Mouse (Mus musculus) heart, embryonic 16.5 days (tissue): ENCODE data around the gene Rasal1. TPM values are rescaled to one million over a fixed set of nuclear protein-coding genes. Genes with fewer than 3 reads are reported as not detected.
A peak's percentile ranks its signal among the peaks of the same experiment; 100 is the strongest.

Source experiments
- ATAC-seq: fragments of 200-750 bp; cut with Nextera tagmentation; replicated peaks from 2 replicates; pipeline ENCODE4 v1.8.0; 2017; ENCODE audit warnings: moderate number of reproducible peaks; ENCODE audit not compliant: insufficient read depth, low FRiP score; ENCODE audit errors: extremely low read depth
- H3K27ac ChIP-seq: fragments of 300-500 bp; sonication (generic); 2 replicates; pipeline ENCODE4 v1.5.1; 2014; ENCODE audit warnings: mild to moderate bottlenecking, low read length, control low read depth, moderate library complexity
- H3K27me3 ChIP-seq: fragments of 300-500 bp; sonication (generic); 2 replicates; pipeline ENCODE4 v1.6.1; 2014; ENCODE audit warnings: low read length, mixed read lengths; ENCODE audit not compliant: control insufficient read depth, insufficient read depth
- H3K36me3 ChIP-seq: fragments of 300-500 bp; sonication (generic); 2 replicates; pipeline ENCODE4 v1.6.1; 2014; ENCODE audit not compliant: control insufficient read depth, insufficient read depth
- H3K4me1 ChIP-seq: fragments of 300-500 bp; sonication (generic); 2 replicates; pipeline ENCODE4 v1.6.1; 2014; ENCODE audit warnings: low read length, mixed read lengths; ENCODE audit not compliant: control insufficient read depth, insufficient read depth
- H3K4me2 ChIP-seq: fragments of 300-500 bp; sonication (generic); 2 replicates; pipeline ENCODE4 v1.6.1; 2014; ENCODE audit warnings: low read depth, mild to moderate bottlenecking, control low read depth, low read length
- H3K4me3 ChIP-seq: fragments of 300-500 bp; sonication (generic); 2 replicates; pipeline ENCODE4 v1.5.1; 2014; ENCODE audit warnings: mild to moderate bottlenecking, control low read depth, low read length
- H3K9ac ChIP-seq: fragments of 300-500 bp; sonication (generic); 2 replicates; pipeline ENCODE4 v1.6.1; 2014; ENCODE audit warnings: low read length, control low read depth
- H3K9me3 ChIP-seq: fragments of 300-500 bp; sonication (generic); replicated peaks from 2 replicates; pipeline ENCODE4 v1.6.1; 2016; ENCODE audit warnings: low read length; ENCODE audit not compliant: control insufficient read depth
- WGBS: fragments of 180-500 bp; shearing (Covaris S2); extraction: QIAGEN DNeasy Blood & Tissue Kit; methylation state at CpG from one replicate; pipeline ENCODE4 v1.1.7; 2014; 5-methylcytosine and 5-hydroxymethylcytosine counted together
- polyA plus RNA-seq: library from polyadenylated mRNA; unstranded; fragments of >200 nt; fragmentation: Nextera tagmentation; extraction: Ambion mirVana; gene quantifications from 2 replicates; pipeline ENCODE4 v1.2.1, GENCODE M21; 2015

Gene Rasal1
- polyA plus RNA-seq, 1 experiment from 2014 or later: 0.74 TPM

DNA sequence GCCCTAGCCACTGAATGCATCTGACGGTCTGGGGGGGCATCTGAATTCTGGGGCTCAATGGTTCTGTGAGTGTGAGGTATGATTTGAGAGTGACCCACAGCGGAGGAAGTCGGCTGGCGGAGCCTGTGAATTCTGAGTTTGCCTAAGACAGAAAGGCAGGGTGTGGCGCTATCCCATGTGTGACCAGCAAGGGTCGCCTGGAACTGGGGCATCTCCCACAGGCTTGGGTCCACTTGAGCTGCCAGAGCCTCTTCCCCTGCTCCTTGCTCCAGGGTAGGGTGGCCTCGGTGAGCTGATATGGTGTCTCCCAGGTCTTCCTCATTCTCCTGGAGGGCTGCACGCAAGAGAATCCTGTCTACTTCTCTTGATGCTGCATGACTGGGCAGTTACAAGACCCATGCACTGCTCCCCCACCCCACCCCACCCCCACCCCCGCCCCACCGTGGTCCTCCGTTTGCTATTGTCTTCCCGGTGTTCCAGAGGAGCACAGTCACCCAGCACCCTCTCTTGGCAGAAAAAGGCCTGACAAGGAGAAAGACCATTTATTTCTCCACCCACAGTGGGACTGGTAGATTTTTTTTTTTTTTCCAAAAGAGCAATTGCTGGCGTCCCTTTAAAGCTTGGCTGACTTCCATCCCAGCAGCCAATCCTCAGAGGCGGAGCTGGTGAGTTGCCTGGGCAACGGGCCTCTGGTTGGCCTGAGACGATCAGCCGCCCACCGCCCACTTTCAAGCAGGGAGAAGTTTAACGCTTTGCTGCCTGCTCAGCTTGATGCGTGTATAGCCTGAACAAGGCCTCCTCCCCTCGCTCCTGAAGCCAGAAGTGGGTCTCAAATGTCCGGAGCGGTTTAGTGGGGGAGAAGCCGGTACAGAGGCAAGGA, 31.3 kb downstream of the Rasal1 start:
- H3K9ac ChIP-seq: peak overlapping the region; percentile 40; the same call in 1 of the 2 replicates
- WGBS: 4% methylated on average over 24 of the region's 24 CpGs
- H3K4me3 ChIP-seq: peak overlapping the region; percentile 43
- H3K27me3 ChIP-seq: peaks cover 35% of the 10 kb centered on the region
- no peaks in the 10 kb centered on the region for H3K36me3 ChIP-seq
- H3K4me2 ChIP-seq: peak overlapping the region; percentile 70
- no peaks in the 10 kb centered on the region for H3K9me3 ChIP-seq
- ATAC-seq: peak; percentile 77
- no peak overlapping the region for H3K27ac ChIP-seq
- 0 out of 2 replicates have a peak, but pooled peaks cover 3% of the 10 kb centered on the region for H3K4me1 ChIP-seq

- WGBS: 81% methylated on average over 18 of the region's 18 CpGs
- ATAC-seq: no peak
- Histone ChIP-seq H3K36me3 (no peaks in the 10 kb centered on the region), H3K27me3 (peaks cover 30% of the 10 kb centered on the region), H3K9me3 (no peaks in the 10 kb centered on the region), H3K27ac (no peak overlapping the region), H3K4me1 (0 out of 2 replicates have a peak, but pooled peaks cover 3% of the 10 kb centered on the region), H3K4me3 (no peak overlapping the region), H3K4me2 (no peak overlapping the region), H3K9ac (no peak overlapping the region)
These were observed 32.3 kb downstream of the Rasal1 start for GRCm38 (mm10) chr5:120680918-120681317.

- H3K4me1 ChIP-seq: 0 out of 2 replicates have a peak, but pooled peaks cover 3% of the 10 kb centered on the region
- H3K4me2 ChIP-seq: peak overlapping the region; percentile 10; the same call in 1 of the 2 replicates
- ATAC-seq: no peak
- 10% methylated on average over 24 of the region's 24 CpGs for WGBS
- H3K27ac ChIP-seq: no peak overlapping the region
- H3K9ac ChIP-seq: no peak overlapping the region
- H3K36me3 ChIP-seq: no peaks in the 10 kb centered on the region
- H3K27me3 ChIP-seq: peaks cover 30% of the 10 kb centered on the region
- no peaks in the 10 kb centered on the region for H3K9me3 ChIP-seq
- peak overlapping the region; percentile 25 for H3K4me3 ChIP-seq
These were observed 34.6 kb downstream of the Rasal1 start for GRCm38 (mm10) chr5:120682982-120683771.

- Histone ChIP-seq H3K9ac (no peak overlapping the region), H3K9me3 (no peaks in the 10 kb centered on the region), H3K27ac (no peak overlapping the region), H3K4me1 (no peaks in the 10 kb centered on the region), H3K4me2 (no peak overlapping the region), H3K27me3 (peaks cover 32% of the 10 kb centered on the region), H3K4me3 (no peak overlapping the region), H3K36me3 (no peaks in the 10 kb centered on the region)
- no peak for ATAC-seq
- WGBS: 57% methylated on average over 8 of the region's 8 CpGs
These were observed 37.1 kb downstream of the Rasal1 start for GRCm38 (mm10) chr5:120685678-120686077.

- Histone ChIP-seq H3K36me3 (no peaks in the 10 kb centered on the region), H3K27ac (no peak overlapping the region), H3K4me2 (no peak overlapping the region), H3K4me1 (no peaks in the 10 kb centered on the region), H3K9ac (no peak overlapping the region), H3K27me3 (peaks cover 32% of the 10 kb centered on the region), H3K9me3 (no peaks in the 10 kb centered on the region), H3K4me3 (no peak overlapping the region)
- 55% methylated on average over 6 of the region's 6 CpGs for WGBS
- ATAC-seq: no peak
These were observed 38.3 kb downstream of the Rasal1 start for GRCm38 (mm10) chr5:120686749-120687483.

DNA sequence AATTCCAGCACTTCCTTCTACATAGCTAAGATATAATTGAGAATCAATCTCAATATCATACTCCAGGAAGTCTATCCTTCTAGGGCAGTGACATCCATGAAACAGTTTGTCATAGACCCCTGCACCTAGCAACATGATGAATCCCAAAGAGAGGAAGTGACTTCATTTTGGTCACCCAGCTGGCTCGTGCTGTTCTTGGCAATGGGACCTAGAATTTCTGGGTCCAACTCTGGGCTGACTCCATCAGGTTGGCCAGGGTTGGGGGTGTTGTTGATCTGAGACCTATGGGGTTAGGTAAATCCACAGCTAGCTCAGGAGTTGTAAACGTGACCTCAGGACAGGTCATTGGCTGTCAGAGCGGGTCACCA, 38.9 kb downstream of the Rasal1 start:
- H3K27ac ChIP-seq: no peak overlapping the region; the same call in 1 of the 2 replicates
- H3K27me3 ChIP-seq: peaks cover 30% of the 10 kb centered on the region
- H3K4me2 ChIP-seq: no peak overlapping the region
- no peak overlapping the region for H3K4me3 ChIP-seq
- H3K9me3 ChIP-seq: no peaks in the 10 kb centered on the region
- no peaks in the 10 kb centered on the region for H3K4me1 ChIP-seq
- no peak for ATAC-seq
- 69% methylated on average over 3 of the region's 3 CpGs for WGBS
- H3K9ac ChIP-seq: no peak overlapping the region
- H3K36me3 ChIP-seq: no peaks in the 10 kb centered on the region

DNA sequence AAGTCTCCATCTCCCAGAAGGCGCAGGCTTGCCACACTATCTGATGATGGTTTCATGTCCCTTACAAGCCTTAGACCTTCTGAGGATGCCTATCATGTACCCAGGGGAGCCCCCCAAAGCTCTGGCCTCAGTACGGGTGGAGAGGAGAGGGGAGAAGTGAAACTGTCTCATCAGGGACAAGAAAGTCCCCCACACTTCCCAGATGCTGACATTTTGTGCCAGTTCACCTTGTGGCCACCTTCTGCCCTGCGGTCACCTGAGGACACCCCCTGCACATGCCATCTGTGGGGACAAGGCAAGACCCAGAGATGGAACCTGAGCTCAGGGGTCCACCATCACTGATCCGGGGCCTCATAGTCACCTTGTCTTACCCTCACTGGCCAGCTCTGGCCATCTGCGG, 39.3 kb downstream of the Rasal1 start:
- Histone ChIP-seq H3K27ac (peak overlapping the region; percentile 37; the same call in 1 of the 2 replicates), H3K9me3 (no peaks in the 10 kb centered on the region), H3K4me1 (no peaks in the 10 kb centered on the region), H3K4me3 (no peak overlapping the region), H3K9ac (no peak overlapping the region), H3K36me3 (no peaks in the 10 kb centered on the region), H3K27me3 (peaks cover 29% of the 10 kb centered on the region), H3K4me2 (no peak overlapping the region)
- no peak for ATAC-seq
- 78% methylated on average over 5 of the region's 5 CpGs for WGBS

DNA sequence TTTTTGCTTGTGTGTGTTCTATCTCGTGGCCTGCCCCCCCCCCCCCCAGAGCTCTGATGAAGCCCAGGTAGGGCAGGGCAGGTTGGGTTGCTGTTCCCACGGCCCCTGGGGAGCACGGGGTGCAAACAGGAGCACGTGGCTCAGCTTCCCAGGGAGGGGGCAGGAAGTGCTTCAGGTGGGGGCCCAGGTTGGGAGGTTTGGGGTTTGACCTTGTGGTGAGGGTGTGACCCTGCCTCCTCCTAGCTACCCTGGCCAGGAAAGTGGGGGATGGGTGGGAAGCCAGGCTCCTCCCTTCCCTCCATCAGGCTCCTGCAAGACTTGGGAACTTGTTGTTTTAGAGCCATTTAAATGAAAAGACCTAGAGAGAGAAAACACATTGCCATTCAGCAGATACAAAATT, 39.8 kb downstream of the Rasal1 start:
- H3K27ac ChIP-seq: no peak overlapping the region
- peaks cover 29% of the 10 kb centered on the region for H3K27me3 ChIP-seq

More for the DNA sequence above, 39.8 kb downstream of the Rasal1 start:
- no peaks in the 10 kb centered on the region for H3K9me3 ChIP-seq
- WGBS: 32% methylated on average over 4 of the region's 4 CpGs
- no peak overlapping the region for H3K4me2 ChIP-seq
- H3K4me3 ChIP-seq: no peak overlapping the region
- H3K9ac ChIP-seq: no peak overlapping the region
- no peaks in the 10 kb centered on the region for H3K36me3 ChIP-seq
- H3K4me1 ChIP-seq: no peaks in the 10 kb centered on the region
- 0 out of 2 replicates have a peak, but pooled peaks have one; percentile 16 for ATAC-seq
